Mouse (Mus musculus) heart, postnatal 0 days (tissue): ENCODE measurements at regions not wholly inside any gene's neighbourhood (a gene's known extent, or its start where the extent isn't known, plus 50 kb on each side); places are given as distances from the start of the nearest gene placed in this dataset.

Experiments
- ATAC-seq: fragments of 200-750 bp; cut with Nextera tagmentation; 2 replicates; pipeline ENCODE4 v1.8.0; 2017; ENCODE audit warnings: low read depth, moderate number of reproducible peaks, moderate library complexity; ENCODE audit not compliant: insufficient read depth
- DNase-seq: peaks from one replicate; pipeline ENCODE4 v3.0.0-alpha.2; 2016; ENCODE audit warnings: low spot score
- H3K27ac ChIP-seq: fragments of 300-500 bp; sonication (generic); 2 replicates; pipeline ENCODE4 v1.5.1; 2014; ENCODE audit warnings: low read depth, mild to moderate bottlenecking
- H3K27me3 ChIP-seq: fragments of 300-500 bp; sonication (generic); 2 replicates; pipeline ENCODE4 v1.6.1; 2014; ENCODE audit warnings: low read length, mixed read lengths; ENCODE audit not compliant: control insufficient read depth, insufficient read depth
- H3K36me3 ChIP-seq: fragments of 300-500 bp; sonication (generic); replicated peaks from 2 replicates; pipeline ENCODE4 v1.6.1; 2014; ENCODE audit warnings: low read length, mixed read lengths; ENCODE audit not compliant: control insufficient read depth, insufficient read depth
- H3K4me1 ChIP-seq: fragments of 300-500 bp; sonication (generic); 2 replicates; pipeline ENCODE4 v1.6.1; 2014; ENCODE audit warnings: antibody characterized with exemption; ENCODE audit not compliant: control insufficient read depth, insufficient read depth
- H3K4me2 ChIP-seq: fragments of 300-500 bp; sonication (generic); 2 replicates; pipeline ENCODE4 v1.6.1; 2014; ENCODE audit warnings: low read depth, mild to moderate bottlenecking, low read length, moderate library complexity
- H3K4me3 ChIP-seq: fragments of 300-500 bp; sonication (generic); 2 replicates; pipeline ENCODE4 v1.5.1; 2014; ENCODE audit warnings: low read depth, low read length
- H3K9ac ChIP-seq: fragments of 300-500 bp; sonication (generic); replicated peaks from 2 replicates; pipeline ENCODE4 v1.6.1; 2014; ENCODE audit warnings: low read depth, low read length, mixed read lengths
- H3K9me3 ChIP-seq: fragments of 300-500 bp; sonication (generic); replicated peaks from 2 replicates; pipeline ENCODE4 v1.6.1; 2016; ENCODE audit warnings: low read length; ENCODE audit not compliant: control insufficient read depth
- CTCF ChIP-seq: IDR thresholded peaks from 2 replicates; pipeline ENCODE4 v1.5.1; 2016; ENCODE audit warnings: antibody characterized with exemption, control low read depth, low read depth
- EP300 ChIP-seq: IDR thresholded peaks from 2 replicates; pipeline ENCODE4 v1.6.1; 2016; ENCODE audit warnings: antibody characterized with exemption, low read depth
- WGBS: fragments of 180-500 bp; shearing (Covaris S2); extraction: QIAGEN DNeasy Blood & Tissue Kit; methylation state at CpG from one replicate; pipeline ENCODE4 v1.1.7; 2014; 5-methylcytosine and 5-hydroxymethylcytosine counted together

DNA sequence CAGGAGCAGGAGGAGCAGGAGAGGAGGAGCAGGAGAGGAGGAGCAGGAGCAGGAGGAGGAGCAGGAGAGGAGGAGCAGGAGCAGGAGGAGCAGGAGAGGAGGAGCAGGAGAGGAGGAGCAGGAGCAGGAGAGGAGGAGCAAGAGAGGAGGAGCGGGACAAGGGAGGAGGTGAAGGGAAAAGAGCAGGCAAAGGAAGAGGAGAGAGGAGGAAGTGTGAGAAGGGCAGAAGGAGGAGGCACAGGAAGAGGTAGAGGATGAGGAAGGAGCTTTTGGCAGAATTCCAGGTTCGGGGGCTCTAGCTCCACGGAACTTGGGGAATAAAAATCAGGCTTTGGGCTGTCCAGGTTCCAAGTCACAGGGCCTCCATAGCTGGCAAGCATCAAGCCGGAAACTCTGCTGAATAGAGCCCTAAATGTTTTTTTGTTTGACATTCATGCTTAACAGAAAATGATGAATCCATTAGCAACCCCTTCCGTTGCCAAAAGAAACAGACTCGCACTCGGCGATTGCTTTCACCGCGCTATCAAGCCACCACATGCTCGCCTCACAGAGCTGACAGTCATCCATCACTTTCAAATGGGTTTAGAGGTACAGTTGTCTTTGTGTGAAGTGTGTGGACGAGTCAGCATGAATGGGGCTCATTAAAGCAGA lies 528.7 kb upstream of the Atp11b start:
- Histone ChIP-seq H3K36me3 (no peaks in the 10 kb centered on the region), H3K4me3 (no peak overlapping the region), H3K27ac (no peak overlapping the region), H3K4me2 (peak overlapping the region; percentile 14; the same call in 1 of the 2 replicates), H3K4me1 (no peaks in the 10 kb centered on the region), H3K9ac (no peak overlapping the region), H3K27me3 (no peaks in the 10 kb centered on the region), H3K9me3 (no peaks in the 10 kb centered on the region)
- WGBS, result 20% methylated on average over 12 of the region's 12 CpGs
- ATAC-seq (0 out of 2 replicates have a peak, but pooled peaks have one; percentile 36), DNase-seq (peak; percentile 11)
- TF ChIP-seq CTCF (no peak), EP300 (no peak)

DNA sequence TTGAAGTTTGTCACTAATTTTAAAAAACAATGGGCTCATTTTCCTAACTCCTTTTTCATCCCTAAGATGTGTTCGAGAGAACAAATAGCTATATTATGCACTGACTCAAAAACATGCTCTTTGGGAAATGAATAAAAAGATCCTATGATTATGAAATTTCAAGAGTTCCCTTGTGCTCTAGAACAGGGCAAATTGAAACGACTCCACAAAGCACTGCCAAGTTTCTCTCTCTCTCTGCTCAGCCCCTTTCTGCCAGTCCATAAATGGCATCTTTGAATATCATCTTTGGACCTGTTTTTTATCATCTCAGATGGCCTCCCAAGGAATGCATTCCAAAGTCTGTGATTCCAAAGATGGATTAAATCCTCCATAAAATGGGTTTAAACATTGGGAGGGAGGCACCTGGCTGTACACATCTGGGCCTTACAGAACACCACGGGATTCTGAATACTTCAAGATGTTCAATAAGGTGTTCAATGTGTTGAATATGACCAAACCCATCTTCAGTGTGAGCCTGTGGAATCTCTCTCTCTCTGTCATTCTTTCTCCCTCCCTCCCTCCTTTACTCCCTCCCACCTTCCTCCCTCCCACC lies 528.0 kb upstream of the Atp11b start:
- 55% methylated on average over 3 of the region's 3 CpGs for WGBS
- no peaks in the 10 kb centered on the region for H3K9me3 ChIP-seq

DNA sequence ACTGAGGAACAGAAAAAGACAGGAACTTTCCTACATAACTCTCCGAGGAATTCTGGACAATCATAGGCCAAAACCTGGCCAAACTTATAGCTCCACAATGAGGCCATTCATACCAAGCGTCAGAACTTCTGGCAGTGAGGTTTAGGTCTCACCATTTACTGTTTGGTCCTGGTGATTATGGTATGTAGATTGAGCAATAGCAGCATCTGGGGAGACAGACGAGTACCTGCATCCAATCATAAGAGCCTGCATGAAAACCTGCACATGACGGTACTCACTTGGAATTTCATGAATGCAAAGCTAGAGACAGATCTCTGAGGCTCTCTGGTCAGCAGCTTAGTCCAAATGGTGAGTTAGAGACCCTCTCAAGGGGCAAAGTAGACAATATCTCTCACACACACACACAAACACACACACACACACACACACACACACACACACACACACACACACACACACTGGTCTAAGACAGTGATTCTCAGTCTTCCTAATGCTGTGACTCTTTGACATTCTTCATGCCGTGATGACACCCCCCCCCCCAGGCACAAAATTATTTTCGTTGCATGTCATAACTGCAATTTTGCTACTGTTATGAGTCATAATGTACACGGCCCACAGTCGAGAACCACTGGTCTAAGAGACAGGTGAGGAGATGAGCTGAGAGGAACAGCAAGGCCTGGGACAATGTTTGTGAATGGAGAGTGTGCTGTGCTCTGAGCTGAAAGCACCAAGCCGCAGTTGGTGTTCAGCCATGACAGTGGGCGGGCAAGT lies 522.6 kb upstream of the Atp11b start:
- H3K27ac ChIP-seq, result no peak overlapping the region
- no peak overlapping the region for H3K4me2 ChIP-seq

More for the DNA sequence above, 528.0 kb upstream of the Atp11b start:
- ATAC-seq (no peak), DNase-seq (no peak)
- Histone ChIP-seq H3K27ac (no peak overlapping the region), H3K9ac (no peak overlapping the region), H3K4me3 (no peak overlapping the region), H3K4me2 (no peak overlapping the region; the same call in 1 of the 2 replicates), H3K4me1 (no peaks in the 10 kb centered on the region), H3K36me3 (no peaks in the 10 kb centered on the region), H3K27me3 (no peaks in the 10 kb centered on the region)
- no peak for TF ChIP-seq CTCF
- no peak for TF ChIP-seq EP300

DNA sequence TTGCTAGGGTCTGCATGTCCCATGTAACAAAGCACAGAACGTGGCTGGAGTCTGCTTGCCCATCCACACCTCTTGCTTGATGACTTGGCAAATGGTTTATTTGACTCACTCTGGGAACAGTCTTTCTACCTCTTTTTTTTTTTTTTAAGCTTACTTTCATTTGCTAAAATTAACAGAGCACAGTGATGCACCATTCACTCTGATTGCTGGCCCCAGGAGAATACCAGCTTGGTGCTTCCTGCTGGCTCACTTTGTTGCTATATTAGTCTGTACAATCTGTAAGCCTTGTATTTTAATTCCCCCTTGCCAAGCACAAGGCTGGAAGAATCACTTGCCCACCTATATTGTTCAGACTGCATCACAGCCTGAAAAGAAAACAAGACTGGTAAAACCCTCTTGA lies 521.4 kb upstream of the Atp11b start:
- H3K4me1 ChIP-seq, result no peaks in the 10 kb centered on the region
- no peak for DNase-seq
- H3K4me3 ChIP-seq, result no peak overlapping the region
- no peak overlapping the region for H3K9ac ChIP-seq
- no peak overlapping the region for H3K27ac ChIP-seq
- TF ChIP-seq CTCF (no peak), EP300 (no peak)
- ATAC-seq, result no peak
- 43% methylated on average over 1 of the region's 1 CpGs for WGBS
- H3K9me3 ChIP-seq, result no peaks in the 10 kb centered on the region
- no peaks in the 10 kb centered on the region for H3K27me3 ChIP-seq
- no peaks in the 10 kb centered on the region for H3K36me3 ChIP-seq
- H3K4me2 ChIP-seq, result no peak overlapping the region

More for the DNA sequence above, 522.6 kb upstream of the Atp11b start:
- no peak for TF ChIP-seq CTCF
- TF ChIP-seq EP300, result no peak
- 65% methylated on average over 10 of the region's 10 CpGs for WGBS
- no peak for ATAC-seq
- no peaks in the 10 kb centered on the region for H3K4me1 ChIP-seq
- no peak overlapping the region for H3K9ac ChIP-seq
- no peak for DNase-seq
- H3K9me3 ChIP-seq, result no peaks in the 10 kb centered on the region
- H3K27me3 ChIP-seq, result no peaks in the 10 kb centered on the region
- no peaks in the 10 kb centered on the region for H3K36me3 ChIP-seq
- no peak overlapping the region for H3K4me3 ChIP-seq

DNA sequence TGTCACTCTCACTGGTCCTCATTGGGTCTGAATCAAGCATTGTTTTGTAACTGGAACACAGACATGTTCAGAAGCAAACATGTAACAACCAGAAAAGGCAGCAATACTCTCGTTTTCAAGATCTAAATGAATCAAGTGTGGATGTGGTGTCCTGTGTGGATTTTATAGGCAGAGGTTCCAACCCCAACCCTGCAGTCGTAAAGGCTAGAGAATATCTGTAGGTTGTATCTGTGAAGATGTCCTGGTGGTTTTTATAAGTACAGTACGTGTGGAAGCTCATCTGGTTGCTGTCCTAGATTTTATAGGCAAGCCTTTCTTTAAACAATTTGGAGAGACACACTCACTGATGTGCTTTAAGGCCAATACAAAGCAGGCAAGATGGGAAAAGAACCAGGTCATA lies 518.8 kb upstream of the Atp11b start:
- WGBS, result 72% methylated on average over 3 of the region's 3 CpGs
- Histone ChIP-seq H3K4me1 (no peaks in the 10 kb centered on the region), H3K27ac (no peak overlapping the region), H3K9me3 (no peaks in the 10 kb centered on the region), H3K27me3 (no peaks in the 10 kb centered on the region), H3K4me3 (no peak overlapping the region), H3K4me2 (no peak overlapping the region), H3K36me3 (no peaks in the 10 kb centered on the region), H3K9ac (no peak overlapping the region)
- TF ChIP-seq CTCF (no peak), EP300 (no peak)
- ATAC-seq (no peak), DNase-seq (no peak)
